Mouse (Mus musculus): ENCODE data around the gene Ar.

Gene Ar

GRCm38 (mm10) chrX:98148531-98149342, at the start of gene Ar:
TSS of gene Ar (plus strand) at chrX:98148769.
- DNase-seq (ENCODE audit: low spot score): no peak

- no peak for DNase-seq (ENCODE audit: low spot score)
Observed at GRCm38 (mm10) chrX:98149724-98150392, 1.3 kb downstream of the Ar start.

- no peak for DNase-seq (ENCODE audit: low spot score)
Observed at GRCm38 (mm10) chrX:98150393-98151119, 2.0 kb downstream of the Ar start.

- no peak for DNase-seq (ENCODE audit: low spot score)
Observed at GRCm38 (mm10) chrX:98189759-98190158, 41.2 kb downstream of the Ar start.

- DNase-seq (ENCODE audit: low spot score): no peak
Observed at GRCm38 (mm10) chrX:98205766-98206165, 57.2 kb downstream of the Ar start.

GRCm38 (mm10) chrX:98207166-98207565, 58.6 kb downstream of the Ar start:
- DNase-seq (ENCODE audit: low spot score): no peak

GRCm38 (mm10) chrX:98216103-98216502, 67.5 kb downstream of the Ar start:
- no peak for DNase-seq (ENCODE audit: low spot score)

GRCm38 (mm10) chrX:98239011-98239410, 90.4 kb downstream of the Ar start:
- DNase-seq (ENCODE audit: low spot score): no peak

GRCm38 (mm10) chrX:98245108-98245507, 96.5 kb downstream of the Ar start:
- DNase-seq (ENCODE audit: low spot score): no peak

GRCm38 (mm10) chrX:98248363-98248762, 99.8 kb downstream of the Ar start:
- DNase-seq (ENCODE audit: low spot score): no peak

GRCm38 (mm10) chrX:98259620-98260019, 111.1 kb downstream of the Ar start:
- no peak for DNase-seq (ENCODE audit: low spot score)

- no peak for DNase-seq (ENCODE audit: low spot score)
Observed at GRCm38 (mm10) chrX:98265755-98266154, 117.2 kb downstream of the Ar start.

- DNase-seq (ENCODE audit: low spot score): no peak
Observed at GRCm38 (mm10) chrX:98271361-98271760, 122.8 kb downstream of the Ar start.

- DNase-seq (ENCODE audit: low spot score): no peak
Observed at GRCm38 (mm10) chrX:98291763-98292162, 143.2 kb downstream of the Ar start.

- DNase-seq (ENCODE audit: low spot score): no peak
Observed at GRCm38 (mm10) chrX:98300685-98301084, 152.1 kb downstream of the Ar start.

- DNase-seq (ENCODE audit: low spot score): no peak
Observed at GRCm38 (mm10) chrX:98301924-98302323, 153.4 kb downstream of the Ar start.

GRCm38 (mm10) chrX:98315961-98316360, 167.4 kb downstream of the Ar start:
- no peak for DNase-seq (ENCODE audit: low spot score)

GRCm38 (mm10) chrX:98317483-98317882, 168.9 kb downstream of the Ar start:
- DNase-seq (ENCODE audit: low spot score): no peak

GRCm38 (mm10) chrX:98323105-98323504, 174.5 kb downstream of the Ar start:
- DNase-seq (ENCODE audit: low spot score): no peak

GRCm38 (mm10) chrX:98347481-98347880, 198.9 kb downstream of the Ar start:
- no peak for DNase-seq (ENCODE audit: low spot score)

GRCm38 (mm10) chrX:98348036-98348435, 199.5 kb downstream of the Ar start:
- DNase-seq (ENCODE audit: low spot score): no peak
